Mouse (Mus musculus) adrenal gland, adult (tissue): ENCODE data around the gene Gm43738.

ENCODE experiments used
- DNase-seq, 2 experiments: peaks; one replicate each; pipeline ENCODE4 v3.0.0; 2022 to 2023; ENCODE audit warnings: low spot score in 1 of 2; ENCODE audit not compliant: inconsistent age in 2 of 2

The Gm43738 gene

GRCm38 (mm10) chr3:89058361-89058760 is 42.5 kb downstream of the Gm43738 start:
- no peak for DNase-seq

- no peak for DNase-seq
These were observed 57.5 kb downstream of the Gm43738 start for GRCm38 (mm10) chr3:89043359-89043758.
